Mouse (Mus musculus) heart, postnatal 4 days (tissue): ENCODE measurements around the gene Usp26. TPM values are rescaled to one million over a fixed set of nuclear protein-coding genes. Genes with fewer than 3 reads are reported as not detected.

Source experiments
- DNase-seq: peaks from one replicate; pipeline ENCODE4 v3.0.0; 2021
- total RNA-seq, 2 experiments: library from RNA; stranded (reverse); gene quantifications; 2 replicates each; pipeline ENCODE4 v1.2.3; 2021

Usp26 gene
- under 1 TPM in 1 of 2 experiments, not detected in 1; 0.21 TPM for total RNA-seq

GRCm38 (mm10) chrX:51801133-51801532 lies at the start of gene Usp26:
Gene Usp26 (minus strand): TSS chrX:51801233.
- DNase-seq = no peak

- peak; percentile 9 for DNase-seq
Observed at GRCm38 (mm10) chrX:51814466-51815247, 13.6 kb upstream of the Usp26 start.

DNA sequence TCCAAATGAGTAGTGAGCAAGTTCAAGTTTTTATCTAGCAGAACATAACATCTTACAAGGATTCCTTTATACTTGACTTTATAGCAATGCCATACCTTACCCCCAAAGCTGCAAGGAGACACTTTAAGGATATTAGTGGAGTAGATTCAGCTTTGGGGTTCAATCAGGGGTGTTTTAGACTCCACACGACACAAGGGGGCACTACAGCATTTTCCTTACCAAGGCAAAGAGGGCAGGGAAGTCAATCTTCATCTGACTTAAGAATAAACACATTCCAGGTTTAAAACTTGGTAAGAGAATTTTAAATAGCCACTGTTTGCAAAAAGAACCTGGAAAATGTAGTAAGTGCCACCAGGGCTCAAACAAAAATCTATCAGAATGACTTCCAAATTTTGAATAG lies 33.6 kb downstream of the Usp26 start:
- peak; percentile 40 for DNase-seq

DNA sequence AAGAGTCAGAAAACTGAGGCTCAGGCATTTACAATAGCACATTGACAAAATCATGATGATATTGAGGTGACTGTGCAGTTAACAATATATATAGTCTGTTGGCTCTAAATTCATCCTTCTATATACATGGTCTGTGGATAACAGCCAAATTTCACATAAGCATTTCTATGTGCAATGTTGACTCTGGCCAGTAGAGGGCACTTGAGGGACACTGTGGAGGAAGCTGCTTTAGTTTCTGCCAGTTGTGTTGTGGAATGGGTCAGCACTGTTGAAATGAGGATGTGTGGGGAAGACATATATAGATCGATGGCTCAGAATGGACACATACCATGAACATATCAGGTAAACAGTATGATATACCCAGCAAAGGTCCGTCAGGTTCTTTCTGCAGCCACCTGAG lies 64.6 kb downstream of the Usp26 start:
- DNase-seq = peak; percentile 69

GRCm38 (mm10) chrX:51714086-51714745 lies 86.8 kb downstream of the Usp26 start:
- no peak for DNase-seq

DNA sequence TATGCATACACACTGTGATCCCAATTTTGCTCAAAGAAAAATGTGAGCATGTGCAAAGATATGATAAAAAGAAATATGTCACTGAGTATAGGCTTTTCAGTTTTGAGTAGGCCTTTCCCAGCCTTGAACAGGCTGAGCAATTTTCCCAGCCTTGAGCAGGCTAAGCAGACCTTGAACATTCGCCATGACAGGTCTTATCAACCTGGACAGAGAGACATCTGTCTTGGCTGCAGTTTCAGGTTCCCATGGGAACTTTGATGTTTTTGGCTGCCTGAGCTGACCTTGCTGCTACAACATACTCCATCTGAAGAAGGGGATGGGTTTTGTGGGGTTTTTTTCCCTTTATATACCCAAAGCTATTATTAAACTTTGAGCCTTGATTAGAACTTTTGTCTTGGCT lies 88.0 kb downstream of the Usp26 start:
- no peak for DNase-seq

Other genes starting within 250 kb of the Usp26 start
- 1 to 10 TPM; 6.1 to 7.0 TPM for gene Hs6st2, start 119.4 kb downstream of the Usp26 start, total RNA-seq
- not detected for gene 1700080O16Rik, start 171.5 kb upstream of the Usp26 start, total RNA-seq